Comparison of ENCODE assay signal across 11 mouse cellular contexts in the genomic region with DNA sequence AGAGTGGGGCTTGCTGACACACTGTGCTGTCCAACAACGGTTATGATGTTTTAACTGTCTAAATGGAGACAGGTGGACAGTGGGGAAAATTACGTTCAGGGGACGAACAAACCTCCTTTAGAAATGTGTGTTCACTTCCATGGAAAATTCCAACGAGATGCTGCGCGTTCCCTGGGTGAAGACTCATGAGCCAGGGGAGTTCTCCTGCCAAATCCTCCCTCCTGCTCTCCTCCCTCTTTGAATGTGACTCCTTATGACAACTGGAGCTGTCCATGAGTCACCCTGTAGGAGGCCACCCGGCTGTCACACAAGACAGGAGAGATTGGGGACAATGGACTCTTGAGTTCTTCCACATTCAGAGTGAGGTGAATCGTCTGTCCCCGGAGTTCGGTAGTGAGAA.
DNase-seq lines count a peak whose midpoint lies in the region; ATAC-seq lines count a peak whose summit lies in the region.
"Had no signal": no experiment of that assay in that cellular context is flagged by ENCODE, and none has a peak within 500 bp of the region (broad histone marks: within the 10 kb centered on the region; RNA-seq: fewer than 3 reads in every experiment).

No protein-coding gene starts in this region.

- ATAC-seq in hindbrain, embryonic 15.5 days (ENCODE audit: low FRiP score, low read depth): peak; percentile 59; the same call in 1 of the 2 replicates
- ATAC-seq in hindbrain, embryonic 13.5 days (ENCODE audit: low FRiP score): no peak
- ATAC-seq: midbrain, embryonic 13.5 days had no signal

- DNase-seq in right cerebral cortex, adult 2 months (ENCODE audit: low spot score in 2 of 2): peak; percentile 58 to 65
- no peak for DNase-seq in right cerebral cortex, postnatal 10 days (ENCODE audit: low spot score in 2 of 2)
- peak; percentile 77 to 83 for DNase-seq in heart, adult 9 months (ENCODE audit: low spot score in 2 of 2)
- peak; percentile 65 for DNase-seq in telencephalon, adult 2 months (ENCODE audit: low read depth, low spot score)
- no peak for DNase-seq in cerebellum, adult 9-11 months
- DNase-seq in cerebellum, postnatal 36 days: no peak
- DNase-seq: kidney, postnatal 36 days; lung, adult 2 months had no signal

- WGBS in hindbrain, embryonic 15.5 days: 66% methylated on average over 10 of the region's 10 CpGs
- 73% methylated on average over 10 of the region's 10 CpGs for WGBS in hindbrain, embryonic 13.5 days

- H3K4me3 ChIP-seq in hindbrain, embryonic 15.5 days: no peak overlapping the region
- no peak overlapping the region for H3K4me3 ChIP-seq in hindbrain, embryonic 13.5 days
- H3K4me3 ChIP-seq: midbrain, embryonic 13.5 days had no signal

- H3K4me2 ChIP-seq in hindbrain, embryonic 15.5 days: no peak overlapping the region
- no peak overlapping the region for H3K4me2 ChIP-seq in hindbrain, embryonic 13.5 days
- H3K4me2 ChIP-seq: midbrain, embryonic 13.5 days had no signal

- H3K4me1 ChIP-seq in hindbrain, embryonic 15.5 days (replicated peaks): peaks cover 11% of the 10 kb centered on the region; the same call in 1 of the 2 replicates
- peaks cover 27% of the 10 kb centered on the region for H3K4me1 ChIP-seq in hindbrain, embryonic 13.5 days (replicated peaks)

- H3K27ac ChIP-seq in hindbrain, embryonic 15.5 days (replicated peaks): no peak overlapping the region
- no peak overlapping the region for H3K27ac ChIP-seq in hindbrain, embryonic 13.5 days
- H3K27ac ChIP-seq: midbrain, embryonic 13.5 days had no signal

- H3K9ac ChIP-seq in hindbrain, embryonic 15.5 days: no peak overlapping the region
- no peak overlapping the region for H3K9ac ChIP-seq in hindbrain, embryonic 13.5 days
- H3K9ac ChIP-seq: midbrain, embryonic 13.5 days had no signal

- peaks cover 13% of the 10 kb centered on the region for H3K36me3 ChIP-seq in hindbrain, embryonic 15.5 days
- peaks cover 25% of the 10 kb centered on the region for H3K36me3 ChIP-seq in hindbrain, embryonic 13.5 days

- no peaks in the 10 kb centered on the region for H3K9me3 ChIP-seq in hindbrain, embryonic 15.5 days
- H3K9me3 ChIP-seq in hindbrain, embryonic 13.5 days: no peaks in the 10 kb centered on the region
- H3K9me3 ChIP-seq: midbrain, embryonic 13.5 days had no signal

- no peaks in the 10 kb centered on the region for H3K27me3 ChIP-seq in hindbrain, embryonic 15.5 days
- no peaks in the 10 kb centered on the region for H3K27me3 ChIP-seq in hindbrain, embryonic 13.5 days
- H3K27me3 ChIP-seq: midbrain, embryonic 13.5 days had no signal

Comparison
In these comparisons a context has a peak if more than half of its experiments do, and no peak if none do; other contexts are left out.
1. DNase-seq: peak in right cerebral cortex, adult 2 months (2 of 2), heart, adult 9 months (2 of 2) and telencephalon, adult 2 months (single experiment); none in right cerebral cortex, postnatal 10 days (0 of 2), cerebellum, adult 9-11 months (single experiment) and cerebellum, postnatal 36 days (0 of 2).